Mouse (Mus musculus) embryonic facial prominence, embryonic 11.5 days (tissue): ENCODE results near the gene Wdr3. TPM values are rescaled to one million over a fixed set of nuclear protein-coding genes. Genes with fewer than 3 reads are reported as not detected.

Experiments
- ATAC-seq: fragments of 200-750 bp; cut with Nextera tagmentation; replicated peaks from 2 replicates; pipeline ENCODE4 v1.8.0; 2017; ENCODE audit warnings: low read depth; ENCODE audit not compliant: insufficient number of reproducible peaks, low FRiP score, low TSS enrichment
- DNase-seq: peaks from one replicate; pipeline ENCODE4 v3.0.0-alpha.2; 2015; ENCODE audit warnings: low spot score
- H3K27ac ChIP-seq: fragments of 300-500 bp; sonication (generic); replicated peaks from 2 replicates; pipeline ENCODE4 v1.5.1; 2014; ENCODE audit warnings: mild to moderate bottlenecking, low read depth, low read length, control low read depth
- H3K27me3 ChIP-seq: fragments of 300-500 bp; sonication (generic); 2 replicates; pipeline ENCODE4 v1.6.1; 2014; ENCODE audit warnings: mild to moderate bottlenecking, low read length, moderate library complexity, mixed read lengths; ENCODE audit not compliant: control insufficient read depth, insufficient read depth
- H3K36me3 ChIP-seq: fragments of 300-500 bp; sonication (generic); replicated peaks from 2 replicates; pipeline ENCODE4 v1.6.1; 2014; ENCODE audit warnings: low read depth, mild to moderate bottlenecking, low read length, moderate library complexity, mixed read lengths; ENCODE audit not compliant: control insufficient read depth, insufficient read depth
- H3K4me1 ChIP-seq: fragments of 300-500 bp; sonication (generic); 2 replicates; pipeline ENCODE4 v1.6.1; 2014; ENCODE audit warnings: low read length, mixed read lengths; ENCODE audit not compliant: control insufficient read depth, insufficient read depth
- H3K4me2 ChIP-seq: fragments of 300-500 bp; sonication (generic); 2 replicates; pipeline ENCODE4 v1.6.1; 2014; ENCODE audit warnings: low read depth, mild to moderate bottlenecking, control low read depth, low read length, moderate library complexity
- H3K4me3 ChIP-seq: fragments of 300-500 bp; sonication (generic); 2 replicates; pipeline ENCODE4 v1.5.1; 2014; ENCODE audit warnings: low read depth, low read length, control low read depth
- H3K9ac ChIP-seq: fragments of 300-500 bp; sonication (generic); replicated peaks from 2 replicates; pipeline ENCODE4 v1.6.1; 2014; ENCODE audit warnings: mild to moderate bottlenecking, control low read depth, low read length
- H3K9me3 ChIP-seq: fragments of 300-500 bp; sonication (generic); replicated peaks from 2 replicates; pipeline ENCODE4 v1.6.1; 2016; ENCODE audit warnings: mild to moderate bottlenecking, low read length, inconsistent platforms, mixed read lengths; ENCODE audit not compliant: control insufficient read depth
- WGBS: fragments of 180-500 bp; shearing (Covaris S2); extraction: QIAGEN DNeasy Blood & Tissue Kit; methylation state at CpG from one replicate; pipeline ENCODE4 v1.1.7; 2014; 5-methylcytosine and 5-hydroxymethylcytosine counted together
- polyA plus RNA-seq: library from polyadenylated mRNA; unstranded; fragments of >200 nt; fragmentation: Nextera tagmentation; extraction: Ambion mirVana; gene quantifications from 2 replicates; pipeline ENCODE4 v1.2.1, GENCODE M21; 2014

Wdr3 gene
- polyA plus RNA-seq, 1 experiment from 2014 or later: 69.6 TPM

- no peak overlapping the region for H3K4me2 ChIP-seq
- DNase-seq: no peak
- H3K9ac ChIP-seq: no peak overlapping the region
- H3K36me3 ChIP-seq: no peaks in the 10 kb centered on the region
- no peak for ATAC-seq
- no peak overlapping the region for H3K27ac ChIP-seq
- no peak overlapping the region for H3K4me3 ChIP-seq
- no peaks in the 10 kb centered on the region for H3K27me3 ChIP-seq
- H3K4me1 ChIP-seq: no peaks in the 10 kb centered on the region
- no peaks in the 10 kb centered on the region for H3K9me3 ChIP-seq
Measured at GRCm38 (mm10) chr3:100164991-100165390, 2.8 kb upstream of the Wdr3 start.

- H3K36me3 ChIP-seq: 0 out of 2 replicates have a peak, but pooled peaks cover 3% of the 10 kb centered on the region
- 85% methylated on average over 2 of the region's 2 CpGs for WGBS
- H3K9ac ChIP-seq: no peak overlapping the region
- no peak for DNase-seq
- no peak for ATAC-seq
- H3K27me3 ChIP-seq: no peaks in the 10 kb centered on the region
- H3K27ac ChIP-seq: no peak overlapping the region
- H3K4me2 ChIP-seq: no peak overlapping the region
- H3K9me3 ChIP-seq: no peaks in the 10 kb centered on the region
- H3K4me3 ChIP-seq: no peak overlapping the region
- H3K4me1 ChIP-seq: no peaks in the 10 kb centered on the region
Measured at GRCm38 (mm10) chr3:100163556-100163955, 1.3 kb upstream of the Wdr3 start.

GRCm38 (mm10) chr3:100161665-100162314 is 417 bp downstream of the Wdr3 start:
- 0 out of 2 replicates have a peak, but pooled peaks cover 3% of the 10 kb centered on the region for H3K36me3 ChIP-seq
- ATAC-seq (0 out of 2 replicates have a peak, but pooled peaks have one; percentile 2), DNase-seq (no peak)
- WGBS: under 1% methylated on average over 35 of the region's 35 CpGs
- peak overlapping the region; percentile 87 for H3K4me3 ChIP-seq
- H3K27ac ChIP-seq: no peak overlapping the region
- H3K27me3 ChIP-seq: no peaks in the 10 kb centered on the region
- peak overlapping the region; percentile 77 for H3K9ac ChIP-seq
- H3K4me1 ChIP-seq: no peaks in the 10 kb centered on the region
- H3K4me2 ChIP-seq: peak overlapping the region; percentile 61
- no peaks in the 10 kb centered on the region for H3K9me3 ChIP-seq

GRCm38 (mm10) chr3:100160682-100161445 is 1.3 kb downstream of the Wdr3 start:
- WGBS: 88% methylated on average over 15 of the region's 15 CpGs
- Histone ChIP-seq H3K9me3 (no peaks in the 10 kb centered on the region), H3K4me2 (peak overlapping the region; percentile 61; the same call in 1 of the 2 replicates), H3K4me3 (no peak overlapping the region; the same call in 1 of the 2 replicates), H3K36me3 (0 out of 2 replicates have a peak, but pooled peaks cover 3% of the 10 kb centered on the region), H3K27me3 (no peaks in the 10 kb centered on the region), H3K27ac (no peak overlapping the region), H3K4me1 (no peaks in the 10 kb centered on the region), H3K9ac (peak overlapping the region; percentile 77; the same call in 1 of the 2 replicates)
- no peak for DNase-seq
- ATAC-seq: no peak

- no peaks in the 10 kb centered on the region for H3K27me3 ChIP-seq
- no peaks in the 10 kb centered on the region for H3K9me3 ChIP-seq
- 81% methylated on average over 1 of the region's 1 CpGs for WGBS
- no peak overlapping the region for H3K9ac ChIP-seq
- DNase-seq: no peak
- no peaks in the 10 kb centered on the region for H3K4me1 ChIP-seq
- no peak overlapping the region for H3K27ac ChIP-seq
- H3K36me3 ChIP-seq: no peaks in the 10 kb centered on the region
- no peak overlapping the region for H3K4me3 ChIP-seq
- H3K4me2 ChIP-seq: no peak overlapping the region
- no peak for ATAC-seq
Measured at GRCm38 (mm10) chr3:100122445-100122844, 39.8 kb downstream of the Wdr3 start.

- Histone ChIP-seq H3K9me3 (no peaks in the 10 kb centered on the region), H3K9ac (no peak overlapping the region), H3K4me1 (no peaks in the 10 kb centered on the region), H3K27me3 (no peaks in the 10 kb centered on the region), H3K4me3 (no peak overlapping the region), H3K36me3 (no peaks in the 10 kb centered on the region), H3K27ac (no peak overlapping the region), H3K4me2 (no peak overlapping the region)
- ATAC-seq (no peak), DNase-seq (no peak)
- WGBS: 80% methylated on average over 2 of the region's 2 CpGs
Measured at GRCm38 (mm10) chr3:100121961-100122360, 40.2 kb downstream of the Wdr3 start.

GRCm38 (mm10) chr3:100118681-100119080 is 43.5 kb downstream of the Wdr3 start:
- 74% methylated on average over 2 of the region's 2 CpGs for WGBS

GRCm38 (mm10) chr3:100106736-100107135 is 55.5 kb downstream of the Wdr3 start:
- Histone ChIP-seq H3K27me3 (no peaks in the 10 kb centered on the region), H3K36me3 (no peaks in the 10 kb centered on the region), H3K4me1 (no peaks in the 10 kb centered on the region), H3K4me2 (no peak overlapping the region), H3K9me3 (no peaks in the 10 kb centered on the region), H3K9ac (no peak overlapping the region), H3K27ac (no peak overlapping the region), H3K4me3 (no peak overlapping the region)
- 76% methylated on average over 2 of the region's 2 CpGs for WGBS
- ATAC-seq (no peak), DNase-seq (no peak)

More at GRCm38 (mm10) chr3:100118681-100119080, 43.5 kb downstream of the Wdr3 start:
- no peak overlapping the region for H3K4me3 ChIP-seq
- H3K9ac ChIP-seq: no peak overlapping the region
- H3K27me3 ChIP-seq: no peaks in the 10 kb centered on the region
- DNase-seq: no peak
- H3K36me3 ChIP-seq: no peaks in the 10 kb centered on the region
- no peaks in the 10 kb centered on the region for H3K9me3 ChIP-seq
- no peaks in the 10 kb centered on the region for H3K4me1 ChIP-seq
- no peak overlapping the region for H3K4me2 ChIP-seq
- no peak for ATAC-seq
- H3K27ac ChIP-seq: no peak overlapping the region
